Mouse (Mus musculus) kidney, embryonic 16.5 days (tissue): ENCODE data around the gene Arhgdia. TPM values are rescaled to one million over a fixed set of nuclear protein-coding genes. Genes with fewer than 3 reads are reported as not detected.

ENCODE experiments used
- ATAC-seq: fragments of 200-750 bp; cut with Nextera tagmentation; 2 replicates; pipeline ENCODE4 v1.8.0; 2017; ENCODE audit warnings: moderate TSS enrichment; ENCODE audit not compliant: low FRiP score, low TSS enrichment
- H3K27ac ChIP-seq: fragments of 300-500 bp; sonication (generic); 2 replicates; pipeline ENCODE4 v1.5.1; 2014; ENCODE audit warnings: low read length
- H3K27me3 ChIP-seq: fragments of 300-500 bp; sonication (generic); 2 replicates; pipeline ENCODE4 v1.6.1; 2014; ENCODE audit warnings: low read length, control low read depth, mixed read lengths; ENCODE audit not compliant: insufficient read depth
- H3K36me3 ChIP-seq: fragments of 300-500 bp; sonication (generic); 2 replicates; pipeline ENCODE4 v1.6.1; 2014; ENCODE audit warnings: low read length, control low read depth, mixed read lengths; ENCODE audit not compliant: insufficient read depth
- H3K4me1 ChIP-seq: fragments of 300-500 bp; sonication (generic); 2 replicates; pipeline ENCODE4 v1.6.1; 2014; ENCODE audit warnings: low read length, control low read depth, mixed read lengths; ENCODE audit not compliant: insufficient read depth
- H3K4me2 ChIP-seq: fragments of 300-500 bp; sonication (generic); replicated peaks from 2 replicates; pipeline ENCODE4 v1.6.1; 2014; ENCODE audit warnings: low read depth, low read length
- H3K4me3 ChIP-seq: fragments of 300-500 bp; sonication (generic); 2 replicates; pipeline ENCODE4 v1.5.1; 2014; ENCODE audit warnings: mild to moderate bottlenecking, low read length
- H3K9ac ChIP-seq: fragments of 300-500 bp; sonication (generic); replicated peaks from 2 replicates; pipeline ENCODE4 v1.6.1; 2014; ENCODE audit warnings: low read length
- H3K9me3 ChIP-seq: fragments of 300-500 bp; sonication (generic); 2 replicates; pipeline ENCODE4 v1.6.1; 2016; ENCODE audit warnings: low read length, control low read depth
- WGBS: fragments of 180-500 bp; shearing (Covaris S2); extraction: QIAGEN DNeasy Blood & Tissue Kit; methylation state at CpG from one replicate; pipeline ENCODE4 v1.1.7; 2014; 5-methylcytosine and 5-hydroxymethylcytosine counted together
- polyA plus RNA-seq: library from polyadenylated mRNA; unstranded; fragments of >200 nt; fragmentation: Nextera tagmentation; extraction: Ambion mirVana; gene quantifications from 2 replicates; pipeline ENCODE4 v1.2.1, GENCODE M21; 2015

Gene Arhgdia
- 696 and 712 TPM in 2 replicates for polyA plus RNA-seq

DNA sequence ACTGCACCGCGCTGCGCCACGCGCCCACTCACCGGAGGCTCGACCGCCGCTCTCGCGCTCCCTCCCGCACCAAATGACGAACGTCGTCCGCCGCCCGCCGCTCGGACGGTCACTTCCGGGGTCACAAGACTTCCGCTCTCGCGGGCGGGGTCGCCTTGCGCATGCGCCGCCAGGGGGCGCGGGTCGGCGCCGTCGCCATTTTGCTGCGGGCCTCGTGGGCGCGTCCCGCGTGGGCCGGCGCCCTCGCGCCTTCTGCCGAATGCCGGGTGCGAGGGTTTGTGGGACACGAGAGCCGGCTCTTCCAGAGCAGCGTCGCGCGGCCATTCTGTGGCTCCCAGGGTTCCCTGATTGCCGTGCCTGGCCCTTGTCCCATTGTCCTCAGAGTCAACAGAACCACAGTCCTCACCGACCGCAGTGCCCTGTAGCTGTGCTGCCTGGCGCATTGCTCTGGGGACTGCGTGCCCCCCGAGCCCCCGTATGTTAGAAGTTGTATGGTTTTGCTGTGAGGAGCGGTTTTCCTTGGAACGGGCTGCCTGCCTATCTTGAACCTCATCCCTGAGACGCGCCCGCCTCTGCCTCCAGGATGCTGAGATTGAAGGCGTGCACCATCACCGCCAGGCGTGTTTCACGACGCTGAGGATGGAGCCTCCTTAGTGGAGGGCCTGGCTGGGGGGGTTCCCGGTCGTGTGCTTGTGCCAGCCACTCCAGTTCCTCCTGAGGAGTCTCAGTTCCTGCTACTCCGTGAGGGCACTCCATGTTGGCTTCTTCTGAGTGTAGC is at the start of gene Arhgdia:
TSS of gene Arhgdia (minus strand) at position 135 of the 778 bp plus-strand sequence.
- 6% methylated on average over 69 of the region's 75 CpGs for WGBS
- Histone ChIP-seq H3K4me1 (peaks cover 41% of the 10 kb centered on the region), H3K4me3 (peak within 1 kb of the TSS; percentile 88), H3K9me3 (0 out of 2 replicates have a peak, but pooled peaks cover 4% of the 10 kb centered on the region), H3K27me3 (no peaks in the 10 kb centered on the region), H3K9ac (peak within 1 kb of the TSS; percentile 97), H3K27ac (peak within 1 kb of the TSS; percentile 90), H3K4me2 (peak within 1 kb of the TSS; percentile 61), H3K36me3 (peaks cover 49% of the 10 kb centered on the region)
- peak; percentile 24 for ATAC-seq

DNA sequence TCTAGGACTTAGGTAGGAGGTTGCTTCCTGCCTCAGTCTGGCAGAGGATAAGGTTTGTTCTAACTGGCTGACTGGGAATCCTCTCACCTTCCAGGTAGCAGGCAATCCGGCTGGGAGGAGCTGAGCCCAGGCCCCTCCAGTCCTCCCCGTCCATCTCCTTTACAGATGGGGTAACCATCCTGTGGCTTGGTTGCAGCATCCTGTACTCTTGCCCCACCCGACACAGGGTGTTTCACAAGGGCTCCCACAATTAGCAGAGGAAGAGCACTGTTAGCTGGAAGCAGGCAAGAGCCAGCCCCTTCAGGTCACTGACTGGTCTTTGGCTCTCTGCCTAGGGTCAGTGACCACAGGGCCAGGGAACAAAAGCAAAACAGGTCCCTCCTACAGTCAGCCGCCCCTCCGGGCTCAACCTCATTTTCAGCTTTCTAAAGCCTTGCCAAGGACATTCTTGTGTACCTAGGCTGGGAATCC is 49.0 kb upstream of the Arhgdia start:
- 18% methylated on average over 5 of the region's 5 CpGs for WGBS
- Histone ChIP-seq H3K9ac (peak overlapping the region; percentile 40), H3K9me3 (no peaks in the 10 kb centered on the region)

GRCm38 (mm10) chr11:120629911-120630310 is 48.5 kb upstream of the Arhgdia start:
- Histone ChIP-seq H3K4me3 (peak overlapping the region; percentile 8; the same call in 1 of the 2 replicates), H3K9ac (peak overlapping the region; percentile 40), H3K4me2 (peak overlapping the region; percentile 37), H3K4me1 (peaks cover 44% of the 10 kb centered on the region), H3K9me3 (no peaks in the 10 kb centered on the region), H3K27me3 (no peaks in the 10 kb centered on the region), H3K36me3 (peaks cover 17% of the 10 kb centered on the region), H3K27ac (peak overlapping the region; percentile 85)
- ATAC-seq = no peak
- 23% methylated on average over 7 of the region's 7 CpGs for WGBS

More for the DNA sequence above, 49.0 kb upstream of the Arhgdia start:
- Histone ChIP-seq H3K4me2 (peak overlapping the region; percentile 37), H3K4me3 (0 out of 2 replicates have a peak overlapping the region, but pooled peaks have one; percentile 8), H3K27ac (peak overlapping the region; percentile 85), H3K4me1 (peaks cover 39% of the 10 kb centered on the region), H3K36me3 (peaks cover 17% of the 10 kb centered on the region), H3K27me3 (no peaks in the 10 kb centered on the region)
- no peak for ATAC-seq

DNA sequence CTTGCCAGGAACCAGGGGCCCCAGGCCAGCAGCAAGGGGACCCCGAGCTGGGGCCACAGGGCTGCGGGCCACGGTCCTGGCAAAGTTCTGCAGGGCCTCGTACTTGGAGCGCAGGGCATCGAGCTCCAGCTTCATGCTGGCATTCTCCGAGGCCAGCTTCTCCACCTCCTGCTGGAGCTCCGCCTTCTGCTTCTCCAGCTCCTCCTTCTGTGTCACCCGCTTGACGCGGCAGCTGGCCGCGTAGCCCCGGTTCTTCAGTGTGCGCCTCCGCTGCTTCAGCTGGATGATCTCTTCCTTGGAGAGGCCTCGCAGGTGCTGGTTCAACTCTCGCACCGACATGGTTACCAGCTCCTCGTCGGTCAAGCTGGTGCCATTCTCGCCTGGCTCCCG is 47.9 kb upstream of the Arhgdia start:
- no peaks in the 10 kb centered on the region for H3K27me3 ChIP-seq
- H3K4me2 ChIP-seq = peak overlapping the region; percentile 37
- no peak overlapping the region for H3K4me3 ChIP-seq
- WGBS = 78% methylated on average over 23 of the region's 23 CpGs
- H3K36me3 ChIP-seq = peaks cover 17% of the 10 kb centered on the region
- H3K9ac ChIP-seq = peak overlapping the region; percentile 40; the same call in 1 of the 2 replicates
- peaks cover 45% of the 10 kb centered on the region for H3K4me1 ChIP-seq
- no peaks in the 10 kb centered on the region for H3K9me3 ChIP-seq
- no peak for ATAC-seq
- H3K27ac ChIP-seq = peak overlapping the region; percentile 85

- Histone ChIP-seq H3K4me3 (no peak overlapping the region), H3K9ac (no peak overlapping the region), H3K27me3 (no peaks in the 10 kb centered on the region), H3K36me3 (peaks cover 17% of the 10 kb centered on the region), H3K4me1 (peaks cover 47% of the 10 kb centered on the region), H3K4me2 (no peak overlapping the region), H3K9me3 (no peaks in the 10 kb centered on the region), H3K27ac (no peak overlapping the region)
- ATAC-seq = no peak
- 93% methylated on average over 23 of the region's 23 CpGs for WGBS
Observed at GRCm38 (mm10) chr11:120628601-120629340, 47.3 kb upstream of the Arhgdia start.

DNA sequence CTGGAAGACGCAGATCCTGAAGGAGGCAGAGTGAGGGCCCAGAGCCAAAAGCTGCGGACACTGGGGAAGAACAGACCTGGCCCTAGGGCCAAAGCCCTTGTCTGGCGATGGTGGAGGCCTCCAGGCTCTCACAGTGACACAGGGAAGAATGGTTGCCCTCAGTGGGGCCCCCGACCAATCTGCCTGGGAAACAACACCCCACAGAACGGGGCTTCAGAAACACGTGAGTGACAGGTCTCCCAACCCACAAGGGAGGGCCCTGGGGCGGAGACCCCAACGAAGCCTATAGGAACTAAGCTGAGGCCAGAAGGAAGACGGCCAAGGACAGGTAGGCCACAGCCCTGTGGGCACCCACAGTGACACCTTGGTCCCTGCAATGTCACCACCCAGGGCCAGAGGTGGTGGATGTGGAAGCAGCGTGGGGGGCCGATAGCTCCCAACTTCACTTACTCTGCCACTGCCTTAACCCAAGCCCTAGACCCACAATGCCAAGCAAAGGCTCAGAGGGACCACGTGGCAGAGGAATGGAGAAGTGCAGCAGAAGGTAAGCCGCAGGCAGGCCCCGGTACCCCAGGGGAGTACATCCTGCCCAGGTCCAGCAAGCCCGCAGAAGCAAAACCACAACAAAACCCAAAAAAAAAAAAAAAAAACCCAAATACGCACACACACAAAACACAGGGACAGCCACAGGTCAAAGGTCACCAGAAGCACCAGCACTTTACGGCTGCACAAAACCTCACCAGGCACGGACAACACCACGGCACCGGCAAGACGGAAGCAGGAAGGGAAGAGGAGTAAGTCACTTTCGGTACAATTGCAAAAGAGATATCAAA is 46.3 kb upstream of the Arhgdia start:
- H3K9ac ChIP-seq = no peak overlapping the region
- no peak for ATAC-seq
- no peak overlapping the region for H3K4me2 ChIP-seq
- WGBS = 83% methylated on average over 22 of the region's 22 CpGs
- no peak overlapping the region for H3K4me3 ChIP-seq
- H3K9me3 ChIP-seq = no peaks in the 10 kb centered on the region
- peaks cover 22% of the 10 kb centered on the region for H3K36me3 ChIP-seq
- H3K27me3 ChIP-seq = no peaks in the 10 kb centered on the region
- H3K27ac ChIP-seq = no peak overlapping the region
- peaks cover 48% of the 10 kb centered on the region for H3K4me1 ChIP-seq

DNA sequence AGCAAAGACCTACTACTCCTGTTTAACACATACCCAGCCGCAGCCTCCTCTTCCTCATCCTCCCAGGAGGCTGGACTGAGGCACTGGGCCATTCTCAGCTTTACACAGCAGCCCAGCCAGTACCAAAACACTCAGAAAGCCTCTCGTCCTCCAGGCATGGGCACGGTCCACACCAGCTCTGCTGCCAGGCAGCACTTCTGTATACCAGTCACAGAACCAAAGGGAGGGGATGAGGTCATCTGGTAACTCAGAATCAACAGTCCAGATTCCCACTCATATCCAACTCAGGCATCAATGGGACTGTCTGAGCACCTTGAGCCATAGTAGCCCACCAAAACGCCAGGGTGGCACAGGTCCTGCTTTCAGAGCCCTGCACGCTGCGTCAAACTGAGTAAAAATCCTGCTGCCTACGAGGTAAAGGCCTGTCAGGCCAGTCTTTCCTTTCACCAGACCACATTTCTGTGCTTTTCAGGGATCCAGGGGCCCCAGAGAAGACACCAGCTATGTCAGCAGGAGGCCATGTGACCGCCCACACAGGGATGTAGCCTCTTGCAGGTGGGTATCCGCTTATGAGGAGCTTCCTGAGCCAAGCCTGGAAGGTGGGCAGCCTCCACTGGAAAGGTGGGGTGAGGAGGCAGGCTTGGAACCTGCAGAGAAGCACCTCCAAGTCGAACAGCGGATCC is 45.5 kb upstream of the Arhgdia start:
- no peak overlapping the region for H3K4me2 ChIP-seq
- no peaks in the 10 kb centered on the region for H3K27me3 ChIP-seq
- H3K36me3 ChIP-seq = peaks cover 23% of the 10 kb centered on the region
- no peak for ATAC-seq
- no peak overlapping the region for H3K27ac ChIP-seq
- no peak overlapping the region for H3K9ac ChIP-seq
- H3K4me3 ChIP-seq = no peak overlapping the region
- 91% methylated on average over 11 of the region's 11 CpGs for WGBS
- H3K9me3 ChIP-seq = no peaks in the 10 kb centered on the region
- peaks cover 43% of the 10 kb centered on the region for H3K4me1 ChIP-seq

- no peaks in the 10 kb centered on the region for H3K9me3 ChIP-seq
- no peaks in the 10 kb centered on the region for H3K27me3 ChIP-seq
- peak within 1 kb of the TSS; percentile 77 for H3K9ac ChIP-seq
- H3K4me2 ChIP-seq = peak within 1 kb of the TSS; percentile 96
- peak; percentile 29 for ATAC-seq
- WGBS = 22% methylated on average over 5 of the region's 5 CpGs
- peaks cover 26% of the 10 kb centered on the region for H3K4me1 ChIP-seq
- H3K27ac ChIP-seq = peak within 1 kb of the TSS; percentile 74
- peaks cover 38% of the 10 kb centered on the region for H3K36me3 ChIP-seq
- peak within 1 kb of the TSS; percentile 95 for H3K4me3 ChIP-seq
Observed at GRCm38 (mm10) chr11:120625152-120625775, 43.8 kb upstream of the Arhgdia start, which contains the start of gene Sirt7. TSS of gene Sirt7 (minus strand) at chr11:120625240.
